Mouse (Mus musculus): ENCODE data around the gene Fryl.
A peak's percentile ranks its signal among the peaks of the same experiment; 100 is the strongest.
"Not testable (repeated sequence)": the region's sequence is repeated elsewhere in the genome, so short reads cannot be mapped to it uniquely, and the experiment has no call there.

Fryl gene

DNA sequence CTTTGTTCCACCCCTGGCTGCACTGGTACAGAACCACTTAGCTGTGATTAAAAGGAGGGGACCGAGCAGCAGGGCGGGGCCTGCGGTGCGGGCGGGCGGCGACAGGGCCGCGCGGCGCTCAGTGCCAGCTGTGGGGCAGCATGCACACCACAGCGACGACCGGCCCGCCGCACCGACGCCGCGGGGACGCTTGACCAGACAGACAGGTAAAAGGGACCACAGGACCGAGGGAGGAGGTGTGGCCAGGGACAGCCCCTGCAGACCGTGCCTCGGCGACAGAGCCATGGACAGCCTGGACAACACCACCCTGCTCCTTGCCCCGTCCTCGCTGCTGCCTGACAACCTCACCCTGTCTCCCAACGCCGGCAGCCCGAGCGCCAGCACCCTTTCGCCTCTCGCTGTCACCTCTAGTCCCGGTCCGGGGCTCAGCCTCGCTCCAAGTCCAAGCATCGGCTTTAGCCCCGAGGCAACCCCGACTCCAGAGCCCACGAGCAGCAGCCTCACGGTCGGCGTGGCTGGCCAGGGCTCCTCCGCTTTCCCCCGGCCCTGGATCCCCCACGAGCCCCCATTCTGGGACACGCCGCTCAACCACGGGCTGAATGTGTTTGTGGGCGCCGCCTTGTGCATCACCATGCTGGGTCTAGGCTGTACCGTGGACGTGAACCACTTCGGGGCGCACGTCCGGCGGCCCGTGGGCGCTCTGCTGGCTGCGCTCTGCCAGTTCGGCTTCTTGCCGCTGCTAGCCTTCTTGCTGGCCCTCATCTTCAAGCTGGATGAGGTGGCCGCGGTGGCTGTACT, 249.4 kb downstream of the Fryl start, which contains the start of gene Slc10a4:
Gene Slc10a4, plus strand, starts transcription at position 100 of the 798 bp plus-strand sequence.
- peak in 1 of 2 experiments; percentile 34 for DNase-seq

DNA sequence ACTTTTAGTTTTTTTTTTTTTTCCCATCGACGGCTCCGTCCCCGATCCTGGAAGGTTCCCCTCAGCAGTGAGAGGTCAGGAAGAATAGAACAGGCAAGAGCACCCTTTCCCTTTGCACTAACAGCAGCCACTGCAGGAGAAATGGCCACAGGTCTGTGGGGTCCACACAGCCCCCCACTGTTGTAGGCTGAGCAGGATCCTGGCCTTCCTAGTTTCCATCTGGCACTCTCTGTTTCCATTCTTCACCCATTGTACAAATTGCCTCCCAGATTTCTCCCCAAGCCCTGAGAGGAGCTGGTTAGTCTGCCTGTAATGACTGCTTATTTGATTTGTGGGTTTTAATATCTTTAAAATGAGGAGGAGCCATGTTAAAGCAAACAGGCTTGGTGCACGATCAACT, 252.4 kb downstream of the Fryl start:
- DNase-seq: no peak

DNA sequence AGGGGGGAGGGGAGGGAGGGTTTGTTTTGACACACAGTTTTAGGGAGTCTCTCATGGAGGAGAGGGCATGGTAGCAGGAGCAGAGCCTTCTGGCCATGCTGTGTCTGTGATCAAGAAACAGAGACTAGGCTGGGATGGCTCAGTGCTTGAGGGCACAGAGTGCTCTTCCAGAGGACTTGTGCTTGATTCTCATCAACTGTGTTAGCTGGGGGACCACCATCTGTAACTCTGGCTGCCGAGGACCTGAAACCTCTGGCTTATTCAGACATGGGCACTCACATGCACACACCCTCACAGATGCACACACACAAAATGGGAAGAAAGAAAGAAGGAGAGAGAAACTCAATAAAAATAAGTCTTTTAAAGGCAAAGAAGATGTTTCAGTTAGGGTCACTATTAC, 257.9 kb downstream of the Fryl start:
- not testable (repeated sequence) for DNase-seq

DNA sequence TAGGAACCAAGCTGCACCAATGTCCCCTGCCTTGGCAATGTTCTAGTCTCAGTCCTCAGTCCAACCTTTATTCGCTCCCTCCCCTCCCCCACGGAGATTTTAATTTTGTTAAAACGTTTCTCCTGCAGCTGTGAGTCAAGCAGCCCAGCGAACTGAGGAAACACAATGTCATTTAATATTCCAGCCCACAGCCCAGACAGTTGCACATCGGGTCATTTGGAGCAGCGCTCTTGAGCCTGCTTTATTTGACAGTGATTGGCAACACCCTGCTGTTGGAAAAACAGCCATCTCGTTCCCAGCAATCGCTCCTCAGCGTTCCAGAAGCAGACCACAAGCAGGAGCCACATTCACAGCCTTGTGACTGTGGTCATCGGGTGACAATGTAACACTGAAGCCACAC, 261.0 kb downstream of the Fryl start:
- no peak for DNase-seq

DNA sequence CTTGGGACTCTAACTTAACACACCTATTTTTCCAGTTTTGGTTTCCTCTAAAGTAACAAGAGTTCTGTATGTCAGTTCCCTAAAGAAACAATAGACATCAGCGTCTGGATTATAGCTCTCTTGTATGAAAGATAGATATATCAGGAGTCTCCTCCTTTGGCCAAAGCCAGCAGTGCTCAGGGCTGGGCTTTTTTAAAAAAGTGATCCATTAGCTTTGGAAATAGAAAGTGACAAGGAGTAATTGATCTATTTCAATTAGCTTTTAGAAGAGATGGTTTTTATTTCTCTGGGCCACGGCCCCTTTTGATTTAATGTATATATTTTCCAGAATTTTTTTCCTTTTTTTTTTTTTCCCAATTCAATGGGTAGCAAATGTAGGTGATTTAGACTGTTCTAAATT, 261.5 kb downstream of the Fryl start:
- no peak for DNase-seq

DNA sequence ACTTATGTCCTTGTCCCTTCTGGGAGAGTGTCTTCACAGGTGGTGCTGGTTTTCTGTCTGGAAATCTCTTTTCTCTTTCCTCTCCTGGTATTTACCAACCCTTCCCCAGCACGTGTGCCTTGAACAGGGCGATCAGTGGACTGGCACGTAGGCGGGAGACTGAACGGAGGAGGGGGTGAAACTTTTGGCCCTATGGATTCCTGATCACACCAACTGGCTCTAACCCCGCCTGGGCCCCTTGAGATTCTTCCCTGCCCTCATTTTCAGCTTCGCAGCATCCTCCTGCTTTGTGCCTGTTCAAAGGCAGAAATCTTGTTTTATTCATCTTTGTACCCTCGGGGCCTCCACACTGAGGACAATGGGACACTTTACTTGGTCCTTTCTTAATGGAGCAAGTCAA, 262.0 kb downstream of the Fryl start:
- DNase-seq: no peak

DNA sequence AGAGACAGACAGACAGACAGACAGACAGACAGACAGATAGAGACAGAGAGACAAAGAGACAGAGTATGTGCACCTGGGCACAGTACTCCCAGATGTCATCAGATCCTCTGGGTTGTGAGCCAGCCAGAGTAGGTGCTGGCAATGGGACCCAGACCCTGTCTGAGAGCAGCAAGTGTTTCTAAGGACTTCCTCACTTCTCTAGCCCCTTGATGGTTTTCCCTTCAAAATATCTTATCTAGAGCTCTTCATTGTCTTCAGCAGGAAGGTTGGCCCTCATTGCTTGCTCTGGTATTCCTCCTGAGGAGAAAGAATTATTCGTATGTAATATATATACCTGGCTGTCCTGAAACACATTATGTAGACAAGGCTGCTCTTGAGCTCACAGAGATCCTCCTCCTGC, 263.9 kb downstream of the Fryl start:
- DNase-seq: no peak

DNA sequence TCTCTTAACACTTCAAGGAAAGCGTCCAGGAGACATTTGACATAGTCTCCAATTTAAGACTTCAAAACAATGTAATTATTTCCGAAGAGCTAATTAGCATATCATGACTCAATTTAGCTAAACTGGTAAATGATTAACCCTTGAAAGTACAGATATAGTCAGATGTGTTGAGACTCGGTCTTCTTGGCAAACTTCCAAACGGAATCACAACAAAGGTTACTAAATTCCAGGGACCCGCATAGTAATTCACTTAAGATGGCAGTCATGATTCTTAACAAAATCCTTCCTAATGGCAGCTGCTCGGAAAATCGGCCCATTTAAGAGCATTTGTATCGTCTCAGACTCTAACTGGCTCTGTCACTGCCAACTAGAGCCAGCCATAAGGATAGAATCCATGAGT, 266.7 kb downstream of the Fryl start:
- DNase-seq: no peak

DNA sequence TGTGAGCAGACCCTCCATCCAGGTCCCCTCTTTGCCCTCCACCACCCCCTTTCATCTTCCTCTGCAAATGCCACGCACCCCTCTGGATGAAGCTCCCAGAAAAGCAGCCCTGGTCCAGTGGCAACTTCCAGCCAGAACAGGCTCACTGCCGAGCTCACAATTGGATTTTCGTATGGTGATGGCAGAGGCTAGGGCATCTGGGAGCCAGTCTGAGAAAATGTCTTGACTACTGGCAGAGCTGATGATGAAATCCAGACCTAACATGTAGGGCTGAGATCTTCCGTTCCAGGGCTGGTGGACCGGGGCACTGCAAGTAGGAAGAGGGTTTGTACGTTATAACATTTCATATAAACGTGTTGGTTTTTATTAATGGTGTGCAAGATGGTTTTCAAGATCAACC, 268.6 kb downstream of the Fryl start:
- no peak for DNase-seq

DNA sequence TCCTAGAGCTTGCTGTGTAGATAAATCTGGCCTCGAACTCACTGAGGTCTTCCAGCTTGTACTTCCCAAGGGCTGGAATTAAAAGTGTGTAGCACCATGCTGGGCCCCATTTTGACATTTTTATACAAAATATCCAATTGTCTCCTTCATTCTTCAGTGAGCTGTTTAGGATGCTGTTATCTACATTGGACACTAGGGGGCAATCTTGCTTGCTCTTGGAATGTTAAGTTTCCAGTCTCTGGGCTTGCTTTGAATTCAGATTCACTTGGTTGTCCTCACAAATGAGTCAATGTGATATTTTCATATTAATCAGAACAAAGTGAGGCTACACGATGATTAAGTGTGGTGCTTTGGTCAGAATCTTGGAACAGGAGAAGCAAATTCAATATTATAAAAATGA, 272.3 kb downstream of the Fryl start:
- no peak for DNase-seq

DNA sequence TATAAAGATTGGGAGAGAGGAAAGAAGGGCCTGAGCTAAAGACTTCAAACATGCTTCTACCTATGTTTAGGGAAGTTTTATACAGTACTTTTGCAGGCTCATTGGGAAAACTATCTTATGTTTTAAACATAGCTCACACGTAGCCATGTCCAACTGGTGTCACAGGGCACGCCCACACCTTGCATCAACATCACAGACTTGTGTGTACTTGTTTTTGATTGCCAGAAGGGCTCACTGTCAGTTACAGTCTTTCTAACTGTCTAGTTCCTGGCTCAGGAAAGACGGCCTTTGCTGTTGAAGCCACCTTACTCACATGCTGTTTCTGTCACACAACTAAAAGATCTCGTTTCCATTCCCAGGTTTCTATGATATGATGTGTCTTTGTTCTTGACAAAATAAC, 279.9 kb downstream of the Fryl start:
- no peak for DNase-seq

DNA sequence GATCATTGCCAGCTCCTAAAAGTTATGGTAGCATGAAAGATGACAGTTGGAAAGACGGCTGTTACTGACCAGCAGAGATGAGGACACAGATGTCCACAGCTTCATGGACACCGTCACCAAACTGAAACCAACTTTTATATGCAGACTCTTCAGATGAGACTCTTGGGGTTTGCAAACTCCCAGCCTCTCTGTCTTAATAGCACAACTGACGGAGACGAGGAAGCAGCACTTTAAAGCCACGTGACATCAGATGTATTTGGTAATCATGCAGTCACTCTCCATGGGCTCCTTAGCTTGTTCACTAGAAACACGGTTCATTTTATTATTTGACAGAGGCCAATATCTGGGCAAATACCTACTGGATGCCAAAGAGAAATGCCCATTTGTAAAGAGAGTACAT, 280.4 kb downstream of the Fryl start:
- DNase-seq: no peak

DNA sequence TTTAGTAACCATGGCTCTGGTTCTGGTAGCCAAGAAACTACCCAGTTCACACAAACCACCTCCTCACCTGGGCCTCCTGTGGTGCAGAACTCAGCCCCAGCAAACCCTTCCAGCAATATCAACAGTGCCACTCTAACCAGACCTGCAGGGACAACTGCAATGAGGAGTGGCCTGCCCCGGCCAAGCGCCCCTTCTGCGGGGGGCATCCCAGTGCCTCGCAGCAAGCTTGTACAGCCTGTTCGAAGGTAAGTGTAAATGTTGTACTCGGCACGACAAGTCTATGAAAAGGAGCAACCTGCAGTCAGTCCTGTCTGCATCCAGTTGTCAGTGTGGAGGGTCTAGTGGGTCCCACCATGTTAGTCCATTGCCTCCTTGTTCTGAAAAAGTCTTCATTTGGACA, 281.8 kb downstream of the Fryl start, which contains the start of gene Gm10135:
Gene Gm10135, minus strand, starts transcription at position 101 of the 400 bp plus-strand sequence.
- no peak for DNase-seq

DNA sequence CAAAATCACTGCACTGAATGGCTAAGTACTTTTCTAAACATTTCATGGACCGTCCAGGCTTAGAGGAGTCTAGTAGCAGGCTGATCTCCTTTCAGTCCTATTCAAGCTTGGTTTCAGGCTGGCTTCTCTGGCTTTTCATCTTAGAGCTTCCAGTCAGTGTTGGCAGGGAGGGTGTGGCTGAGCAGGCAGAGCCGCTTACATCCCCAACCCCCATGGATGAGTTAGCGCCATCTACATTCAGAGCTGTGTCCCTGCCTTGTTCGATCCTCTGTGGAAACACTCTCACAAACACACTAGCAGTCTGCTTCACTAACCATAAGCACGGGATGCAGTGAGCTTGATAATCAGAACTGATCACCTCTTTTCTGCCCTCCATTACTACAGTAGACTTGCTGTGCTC, 283.5 kb downstream of the Fryl start:
- DNase-seq: no peak

DNA sequence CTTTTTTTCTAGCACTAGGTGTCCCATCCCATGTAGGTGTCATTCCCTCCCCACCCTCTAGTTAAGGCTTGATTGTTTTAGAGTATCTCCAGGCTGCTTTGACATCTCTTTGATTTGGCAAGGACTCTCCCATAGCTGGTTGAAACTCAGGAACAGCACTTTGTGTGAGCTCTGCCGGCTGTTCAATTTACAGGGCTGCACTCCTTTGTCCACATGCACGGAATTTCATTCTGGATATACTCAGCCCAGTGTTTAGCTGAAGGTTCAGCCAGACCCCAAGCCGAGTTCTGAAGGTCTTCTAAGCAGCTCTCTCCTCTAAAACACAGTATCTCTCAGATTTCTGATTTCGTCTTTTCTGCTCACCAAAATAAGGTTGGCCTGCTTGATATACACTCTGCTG, 284.0 kb downstream of the Fryl start:
- no peak for DNase-seq
